Mouse (Mus musculus) layer of hippocampus, adult 9-10 months (tissue): ENCODE results near the gene Adra2a.

Source experiments
- DNase-seq: peaks from one replicate; pipeline ENCODE4 v3.0.0; 2022; ENCODE audit warnings: low spot score

The Adra2a gene

GRCm38 (mm10) chr19:54043851-54044250 is at the start of gene Adra2a:
Adra2a (plus strand) TSS chr19:54044151.
- DNase-seq, result no peak

GRCm38 (mm10) chr19:53994276-53994675 is 49.7 kb upstream of the Adra2a start:
- no peak for DNase-seq

GRCm38 (mm10) chr19:54010973-54011372 is 33.0 kb upstream of the Adra2a start:
- no peak for DNase-seq

GRCm38 (mm10) chr19:54014999-54015398 is 29.0 kb upstream of the Adra2a start:
- no peak for DNase-seq

- DNase-seq, result no peak
These were observed 28.4 kb upstream of the Adra2a start for GRCm38 (mm10) chr19:54015503-54015902.

GRCm38 (mm10) chr19:54035100-54035499 is 8.9 kb upstream of the Adra2a start:
- DNase-seq, result no peak

- no peak for DNase-seq
These were observed 4.5 kb upstream of the Adra2a start for GRCm38 (mm10) chr19:54039441-54039840.

- no peak for DNase-seq
These were observed 3.5 kb upstream of the Adra2a start for GRCm38 (mm10) chr19:54040356-54041028.

- no peak for DNase-seq
These were observed 3.0 kb upstream of the Adra2a start for GRCm38 (mm10) chr19:54041029-54041367.

- peak; percentile 41 for DNase-seq
These were observed 788 bp downstream of the Adra2a start for GRCm38 (mm10) chr19:54044507-54045371.

- no peak for DNase-seq
These were observed 1.5 kb downstream of the Adra2a start for GRCm38 (mm10) chr19:54045412-54045811.

- DNase-seq, result no peak
These were observed 2.2 kb downstream of the Adra2a start for GRCm38 (mm10) chr19:54045931-54046683.

GRCm38 (mm10) chr19:54046684-54047070 is 2.7 kb downstream of the Adra2a start:
- no peak for DNase-seq

GRCm38 (mm10) chr19:54047386-54048050 is 3.6 kb downstream of the Adra2a start:
- DNase-seq, result no peak

- no peak for DNase-seq
These were observed 4.4 kb downstream of the Adra2a start for GRCm38 (mm10) chr19:54048161-54048885.

GRCm38 (mm10) chr19:54051651-54052050 is 7.7 kb downstream of the Adra2a start:
- no peak for DNase-seq

- no peak for DNase-seq
These were observed 11.9 kb downstream of the Adra2a start for GRCm38 (mm10) chr19:54055845-54056244.

- no peak for DNase-seq
These were observed 24.5 kb downstream of the Adra2a start for GRCm38 (mm10) chr19:54068447-54068846.

- no peak for DNase-seq
These were observed 26.6 kb downstream of the Adra2a start for GRCm38 (mm10) chr19:54070521-54070920.

GRCm38 (mm10) chr19:54072233-54072800 is 28.4 kb downstream of the Adra2a start:
- no peak for DNase-seq
